Mouse (Mus musculus) forebrain, embryonic 11.5 days (tissue): Measurements from ENCODE around the gene Ctbp2. TPM values are rescaled to one million over a fixed set of nuclear protein-coding genes. Genes with fewer than 3 reads are reported as not detected.
"Not testable (repeated sequence)": the region's sequence is repeated elsewhere in the genome, so short reads cannot be mapped to it uniquely, and the experiment has no call there.

ENCODE experiments used
- ATAC-seq: fragments of 200-750 bp; cut with Nextera tagmentation; replicated peaks from 2 replicates; pipeline ENCODE4 v1.8.0; 2017; ENCODE audit warnings: moderate TSS enrichment; ENCODE audit not compliant: low FRiP score
- DNase-seq: peaks from one replicate; pipeline ENCODE4 v3.0.0-alpha.2; 2017; ENCODE audit warnings: low spot score
- H3K27ac ChIP-seq: fragments of 300-500 bp; sonication (generic); 2 replicates; pipeline ENCODE4 v1.5.1; 2014; ENCODE audit warnings: low read depth, low read length
- H3K27me3 ChIP-seq: fragments of 300-500 bp; sonication (generic); 2 replicates; pipeline ENCODE4 v1.6.1; 2014; ENCODE audit warnings: mild to moderate bottlenecking, low read length, mixed read lengths; ENCODE audit not compliant: control insufficient read depth, insufficient read depth
- H3K36me3 ChIP-seq: fragments of 300-500 bp; sonication (generic); 2 replicates; pipeline ENCODE4 v1.6.1; 2014; ENCODE audit warnings: mild to moderate bottlenecking, low read length, moderate library complexity, mixed read lengths; ENCODE audit not compliant: control insufficient read depth, insufficient read depth
- H3K4me1 ChIP-seq: fragments of 300-500 bp; sonication (generic); replicated peaks from 2 replicates; pipeline ENCODE4 v1.6.1; 2014; ENCODE audit warnings: low read length, mixed read lengths; ENCODE audit not compliant: control insufficient read depth, insufficient read depth
- H3K4me2 ChIP-seq: fragments of 300-500 bp; sonication (generic); 2 replicates; pipeline ENCODE4 v1.6.1; 2014; ENCODE audit warnings: low read depth, mild to moderate bottlenecking, low read length, moderate library complexity, mixed read lengths; ENCODE audit not compliant: severe bottlenecking
- H3K4me3 ChIP-seq: fragments of 300-500 bp; sonication (generic); 2 replicates; pipeline ENCODE4 v1.5.1; 2014; ENCODE audit warnings: low read depth, low read length
- H3K9ac ChIP-seq: fragments of 300-500 bp; sonication (generic); 2 replicates; pipeline ENCODE4 v1.6.1; 2014; ENCODE audit warnings: low read length
- H3K9me3 ChIP-seq: fragments of 300-500 bp; sonication (generic); 2 replicates; pipeline ENCODE4 v1.6.1; 2016; ENCODE audit warnings: low read length, mixed read lengths; ENCODE audit not compliant: control insufficient read depth
- WGBS: fragments of 180-500 bp; shearing (Covaris S2); extraction: QIAGEN DNeasy Blood & Tissue Kit; methylation state at CpG from one replicate; pipeline ENCODE4 v1.1.7; 2014; 5-methylcytosine and 5-hydroxymethylcytosine counted together
- polyA plus RNA-seq: library from polyadenylated mRNA; unstranded; fragments of >200 nt; fragmentation: Nextera tagmentation; extraction: Ambion mirVana; gene quantifications from 2 replicates; pipeline ENCODE4 v1.2.1, GENCODE M21; 2014

Gene Ctbp2
- polyA plus RNA-seq, 1 experiment from 2014 or later, result 137 TPM

DNA sequence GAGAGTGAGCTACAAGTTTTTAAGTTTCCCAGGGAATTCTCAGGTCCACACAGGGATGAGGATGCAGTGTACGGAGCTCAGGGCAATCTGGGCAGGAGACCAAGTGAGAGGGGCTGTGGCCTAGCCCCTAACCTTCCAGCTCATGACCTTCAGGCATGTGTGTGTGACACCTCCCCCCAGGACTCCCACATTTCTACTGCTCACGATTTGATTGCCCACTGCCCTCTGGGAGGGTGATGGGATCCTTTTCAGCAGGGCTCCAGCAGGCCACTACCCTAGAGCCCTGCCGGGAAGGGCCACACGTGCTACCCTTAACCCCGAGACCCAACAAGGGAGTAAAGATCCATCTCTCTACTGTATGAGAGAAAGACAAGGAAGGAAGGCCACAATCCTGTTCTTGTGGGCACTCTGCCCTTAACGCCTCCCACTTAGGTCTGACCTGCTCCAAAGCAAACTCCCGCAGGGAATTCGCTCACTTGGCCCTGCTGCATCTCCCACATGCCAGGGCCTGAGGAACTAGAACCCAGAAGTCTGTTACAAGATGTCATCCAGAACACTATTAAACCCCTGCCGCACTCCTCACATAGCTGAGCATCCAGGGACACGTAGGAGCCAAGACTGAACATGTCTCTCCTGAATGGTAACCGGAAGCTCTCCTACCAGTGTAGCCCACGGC lies 25.9 kb downstream of the Ctbp2 start:
- no peaks in the 10 kb centered on the region for H3K36me3 ChIP-seq
- ATAC-seq (no peak), DNase-seq (no peak)
- WGBS, result 93% methylated on average over 12 of the region's 12 CpGs
- H3K9ac ChIP-seq, result no peak overlapping the region
- no peaks in the 10 kb centered on the region for H3K27me3 ChIP-seq
- no peak overlapping the region for H3K27ac ChIP-seq
- no peaks in the 10 kb centered on the region for H3K9me3 ChIP-seq
- H3K4me1 ChIP-seq, result no peaks in the 10 kb centered on the region
- no peak overlapping the region for H3K4me3 ChIP-seq
- H3K4me2 ChIP-seq, result no peak overlapping the region

DNA sequence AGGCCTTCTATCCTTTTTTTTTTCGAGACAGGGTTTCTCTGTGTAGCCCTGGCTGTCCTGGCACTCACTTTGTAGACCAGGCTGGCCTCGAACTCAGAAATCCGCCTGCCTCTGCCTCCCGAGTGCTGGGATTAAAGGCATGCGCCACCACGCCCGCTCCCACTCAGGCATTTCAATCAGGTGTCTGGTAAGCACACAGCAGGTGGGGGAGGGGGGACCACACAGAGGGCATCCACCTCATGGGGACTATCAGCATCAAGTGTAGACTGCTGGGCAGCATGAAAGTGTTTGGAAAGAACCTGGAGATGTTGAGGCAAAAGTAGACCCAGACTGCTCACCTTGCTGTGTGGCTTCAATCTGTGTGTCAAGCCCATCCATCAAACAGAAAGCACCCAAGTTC lies 28.5 kb downstream of the Ctbp2 start:
- H3K4me2 ChIP-seq, H3K4me3 ChIP-seq, H3K9me3 ChIP-seq, H3K27ac ChIP-seq, H3K9ac ChIP-seq, DNase-seq, ATAC-seq, H3K4me1 ChIP-seq, H3K36me3 ChIP-seq, H3K27me3 ChIP-seq: not testable (repeated sequence)
- WGBS, result 94% methylated on average over 7 of the region's 7 CpGs

DNA sequence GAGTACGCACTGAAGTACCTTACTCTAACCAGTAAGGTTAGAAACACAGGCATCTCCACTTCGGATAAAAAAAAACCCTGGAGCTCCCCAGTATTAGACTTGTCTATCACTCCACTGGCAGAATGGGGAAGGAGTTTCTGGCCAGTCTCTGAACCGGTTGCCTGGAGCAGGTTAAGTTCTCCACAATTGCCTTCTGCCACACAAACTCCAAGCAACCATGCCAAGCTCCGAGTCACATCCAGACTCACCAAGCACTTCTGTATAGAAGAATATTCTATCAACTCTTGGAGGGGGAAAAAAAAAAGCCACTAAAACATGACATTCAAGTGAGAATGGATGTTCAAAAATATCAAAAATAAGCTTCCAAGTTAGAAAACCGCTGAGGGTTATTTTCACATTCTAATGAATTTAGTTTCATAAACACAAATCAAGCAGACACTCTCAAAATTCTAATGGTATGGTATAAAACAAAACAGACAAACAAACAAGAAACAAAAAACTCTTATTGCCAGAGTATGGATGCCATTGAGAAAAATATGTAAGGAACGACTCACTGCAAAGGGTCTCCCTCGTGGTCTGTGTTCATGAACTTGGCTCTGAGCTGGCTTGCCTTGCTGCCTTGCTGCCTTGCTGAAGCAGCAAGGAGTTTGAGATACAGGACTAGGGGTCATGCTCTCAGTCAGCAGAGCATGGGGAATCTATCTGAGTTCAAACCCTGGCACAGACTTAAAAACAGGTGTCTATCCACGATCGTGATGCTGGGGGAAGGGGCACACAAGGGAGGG lies 29.3 kb downstream of the Ctbp2 start:
- no peak for ATAC-seq
- Histone ChIP-seq H3K9ac (no peak overlapping the region), H3K4me3 (no peak overlapping the region), H3K4me2 (no peak overlapping the region), H3K9me3 (no peaks in the 10 kb centered on the region), H3K27me3 (no peaks in the 10 kb centered on the region), H3K27ac (no peak overlapping the region), H3K4me1 (no peaks in the 10 kb centered on the region), H3K36me3 (no peaks in the 10 kb centered on the region)
- no peak for DNase-seq
- WGBS, result 84% methylated on average over 9 of the region's 9 CpGs

DNA sequence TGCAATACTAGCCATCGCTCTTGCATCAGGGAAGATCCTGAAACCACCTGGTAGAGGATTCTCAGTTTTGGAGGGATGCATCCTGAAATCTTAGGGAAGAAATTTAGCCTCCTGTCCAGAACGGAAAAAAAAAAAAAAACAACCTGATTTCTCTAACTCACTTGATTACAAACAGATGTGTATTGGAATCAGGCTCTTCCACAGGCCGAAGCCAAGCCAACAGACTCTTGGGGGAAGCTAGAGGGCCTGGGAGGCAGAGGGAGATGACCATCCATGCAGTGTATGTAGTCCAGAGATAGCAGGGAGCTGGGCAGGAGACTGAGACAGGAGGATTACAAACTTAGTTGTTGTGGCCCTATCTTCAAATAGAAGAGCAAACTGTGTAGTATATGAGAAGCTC lies 30.0 kb downstream of the Ctbp2 start:
- H3K27ac ChIP-seq, result no peak overlapping the region
- no peaks in the 10 kb centered on the region for H3K4me1 ChIP-seq
- no peak overlapping the region for H3K4me2 ChIP-seq
- ATAC-seq, result no peak
- H3K9ac ChIP-seq, result no peak overlapping the region
- 76% methylated on average over 3 of the region's 3 CpGs for WGBS
- H3K36me3 ChIP-seq, result no peaks in the 10 kb centered on the region
- no peak for DNase-seq
- H3K9me3 ChIP-seq, result no peaks in the 10 kb centered on the region
- no peak overlapping the region for H3K4me3 ChIP-seq
- no peaks in the 10 kb centered on the region for H3K27me3 ChIP-seq

DNA sequence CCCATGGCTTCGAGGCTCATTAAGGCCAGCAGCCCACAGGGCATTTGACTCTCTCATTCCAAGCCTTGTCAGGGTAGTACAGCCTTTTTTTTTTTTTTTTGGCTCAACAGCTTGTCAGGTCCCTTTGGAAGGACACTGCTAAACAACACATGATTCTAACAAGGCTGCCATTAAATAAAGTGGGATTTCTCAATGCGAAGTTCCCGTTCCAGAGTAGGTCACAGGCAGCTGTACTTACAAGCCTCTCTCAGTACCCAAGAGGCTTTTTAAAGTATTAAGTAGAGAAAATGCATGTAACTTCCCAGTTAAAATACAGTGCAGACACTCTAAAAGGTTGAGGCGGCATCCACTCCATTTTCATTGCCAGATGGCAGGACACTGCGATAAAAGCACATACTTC lies 30.4 kb downstream of the Ctbp2 start:
- no peak for ATAC-seq
- H3K36me3 ChIP-seq, result no peaks in the 10 kb centered on the region
- 88% methylated on average over 5 of the region's 5 CpGs for WGBS

DNA sequence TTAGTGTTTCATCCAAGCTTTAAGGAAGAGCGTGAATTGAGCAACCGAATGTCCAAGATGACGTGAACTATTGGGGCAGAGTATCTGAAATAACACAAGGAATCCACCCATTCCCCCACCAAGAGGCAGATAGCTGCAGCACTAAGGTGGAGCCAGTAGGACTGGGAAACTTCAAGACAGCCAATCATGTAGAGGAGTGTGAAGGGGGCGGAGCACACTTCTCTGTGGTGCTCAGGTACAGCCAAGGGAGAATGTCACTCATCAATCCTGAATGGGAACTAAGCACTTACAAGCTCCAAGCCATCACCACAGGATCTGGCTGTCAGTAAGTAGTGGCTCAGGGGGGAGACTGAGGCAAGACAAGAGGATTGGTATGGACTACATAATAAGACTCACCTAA lies 33.5 kb downstream of the Ctbp2 start:
- Histone ChIP-seq H3K4me2 (no peak overlapping the region), H3K36me3 (no peaks in the 10 kb centered on the region), H3K27ac (no peak overlapping the region), H3K9me3 (no peaks in the 10 kb centered on the region), H3K4me1 (peaks cover 4% of the 10 kb centered on the region; the same call in 1 of the 2 replicates), H3K4me3 (no peak overlapping the region), H3K27me3 (no peaks in the 10 kb centered on the region), H3K9ac (no peak overlapping the region)
- no peak for ATAC-seq
- no peak for DNase-seq
- WGBS, result 85% methylated on average over 4 of the region's 4 CpGs

More for the DNA sequence above, 30.4 kb downstream of the Ctbp2 start:
- Histone ChIP-seq H3K4me1 (peaks cover 1% of the 10 kb centered on the region; the same call in 1 of the 2 replicates), H3K9me3 (no peaks in the 10 kb centered on the region), H3K4me2 (no peak overlapping the region), H3K27me3 (no peaks in the 10 kb centered on the region), H3K4me3 (no peak overlapping the region), H3K27ac (no peak overlapping the region), H3K9ac (no peak overlapping the region)
- DNase-seq, result no peak

- no peaks in the 10 kb centered on the region for H3K9me3 ChIP-seq
- H3K9ac ChIP-seq, result no peak overlapping the region
- no peak for ATAC-seq
- no peak overlapping the region for H3K4me3 ChIP-seq
- no peaks in the 10 kb centered on the region for H3K36me3 ChIP-seq
- no peak overlapping the region for H3K27ac ChIP-seq
- no peak for DNase-seq
- H3K4me1 ChIP-seq, result peaks cover 4% of the 10 kb centered on the region; the same call in 1 of the 2 replicates
- H3K27me3 ChIP-seq, result no peaks in the 10 kb centered on the region
- WGBS, result 90% methylated on average over 11 of the region's 11 CpGs
- no peak overlapping the region for H3K4me2 ChIP-seq
These were observed 34.4 kb downstream of the Ctbp2 start for GRCm38 (mm10) chr7:133089621-133090260.

- Histone ChIP-seq H3K9me3 (no peaks in the 10 kb centered on the region), H3K27me3 (no peaks in the 10 kb centered on the region), H3K27ac (no peak overlapping the region), H3K9ac (no peak overlapping the region), H3K4me1 (peaks cover 4% of the 10 kb centered on the region; the same call in 1 of the 2 replicates), H3K36me3 (no peaks in the 10 kb centered on the region), H3K4me3 (no peak overlapping the region), H3K4me2 (no peak overlapping the region)
- DNase-seq, result no peak
- 61% methylated on average over 11 of the region's 11 CpGs for WGBS
- no peak for ATAC-seq
These were observed 35.3 kb downstream of the Ctbp2 start for GRCm38 (mm10) chr7:133088830-133089261.
